In genomic region chr6:113003313-113004111, GRCm38 (mm10) we compare ENCODE assay signal across 22 mouse cellular contexts. TPM values are rescaled to one million over a fixed set of nuclear protein-coding genes. Genes with fewer than 3 reads are reported as not detected.
DNase-seq lines count a peak whose midpoint lies in the region; ATAC-seq lines count a peak whose summit lies in the region.
"Had no signal": no experiment of that assay in that cellular context is flagged by ENCODE, and none has a peak within 500 bp of the region (broad histone marks: within the 10 kb centered on the region; RNA-seq: fewer than 3 reads in every experiment).

No protein-coding gene starts in this region.

- peak; percentile 64 for DNase-seq in large intestine, adult 2 months (ENCODE audit: low read depth, low spot score)
- no peak for DNase-seq in frontal cortex, postnatal 36 days (ENCODE audit: low spot score in 2 of 2)
- DNase-seq in layer of hippocampus, adult 18-20 months (ENCODE audit: low spot score in 2 of 2) = no peak
- no peak for DNase-seq in urinary bladder, postnatal 10 days (ENCODE audit: low spot score)
- DNase-seq: adrenal gland, adult 2 months; adrenal gland, postnatal 10 days; adrenal gland, postnatal 25 days; cerebellum, adult 11 months; cerebellum, adult 18-20 months; cerebellum, adult 8-10 months; cerebellum, adult 9-11 months; cerebellum, postnatal 14 days; cerebellum, postnatal 36 days; embryo, embryonic 11 days had no signal

- no peak overlapping the region for H3K9ac ChIP-seq in intestine, embryonic 15.5 days
- no peak overlapping the region for H3K9ac ChIP-seq in intestine, embryonic 16.5 days (ENCODE audit: low read depth, low read length)
- H3K9ac ChIP-seq: embryonic facial prominence, embryonic 13.5 days; embryonic facial prominence, embryonic 15.5 days; forebrain, embryonic 12.5 days had no signal

- no peak overlapping the region for H3K27ac ChIP-seq in intestine, embryonic 15.5 days
- H3K27ac ChIP-seq in intestine, embryonic 16.5 days (ENCODE audit: low read length) = no peak overlapping the region
- H3K27ac ChIP-seq: embryonic facial prominence, embryonic 13.5 days; embryonic facial prominence, embryonic 15.5 days; forebrain, embryonic 12.5 days had no signal

- no peaks in the 10 kb centered on the region for H3K36me3 ChIP-seq in intestine, embryonic 15.5 days
- no peaks in the 10 kb centered on the region for H3K36me3 ChIP-seq in intestine, embryonic 16.5 days (ENCODE audit: control insufficient read depth, insufficient read depth, low read length)
- H3K36me3 ChIP-seq: embryonic facial prominence, embryonic 13.5 days; embryonic facial prominence, embryonic 15.5 days; forebrain, embryonic 10.5 days; forebrain, embryonic 12.5 days had no signal

- ATAC-seq in intestine, embryonic 15.5 days = peak; percentile 55
- peak; percentile 59 for ATAC-seq in intestine, embryonic 16.5 days
- ATAC-seq: forebrain, embryonic 14.5 days had no signal

- H3K4me3 ChIP-seq in intestine, embryonic 15.5 days (replicated peaks) = no peak overlapping the region
- H3K4me3 ChIP-seq in intestine, embryonic 16.5 days (ENCODE audit: low read length) = no peak overlapping the region
- H3K4me3 ChIP-seq: embryonic facial prominence, embryonic 13.5 days; embryonic facial prominence, embryonic 15.5 days; erythroblast, embryonic 14.5 days; forebrain, embryonic 10.5 days; forebrain, embryonic 12.5 days had no signal

- peaks cover 6% of the 10 kb centered on the region; the same call in 1 of the 2 replicates for H3K4me1 ChIP-seq in intestine, embryonic 15.5 days (replicated peaks)
- 0 out of 2 replicates have a peak, but pooled peaks cover 3% of the 10 kb centered on the region for H3K4me1 ChIP-seq in intestine, embryonic 16.5 days (ENCODE audit: control insufficient read depth, insufficient read depth, low read length)
- H3K4me1 ChIP-seq: embryonic facial prominence, embryonic 13.5 days had no signal

- H3K4me2 ChIP-seq in intestine, embryonic 15.5 days (replicated peaks) = no peak overlapping the region
- H3K4me2 ChIP-seq in intestine, embryonic 16.5 days (ENCODE audit: low read depth, low read length) = no peak overlapping the region
- H3K4me2 ChIP-seq: embryonic facial prominence, embryonic 13.5 days; embryonic facial prominence, embryonic 15.5 days; forebrain, embryonic 12.5 days had no signal

- WGBS in intestine, embryonic 15.5 days = 76% methylated on average over 10 of the region's 10 CpGs
- WGBS in intestine, embryonic 16.5 days = 72% methylated on average over 10 of the region's 10 CpGs
- 35% methylated on average over 10 of the region's 10 CpGs for whole genome bisulfite sequencing in large intestine, adult 2 months

- no peaks in the 10 kb centered on the region for H3K9me3 ChIP-seq in intestine, embryonic 15.5 days
- H3K9me3 ChIP-seq in intestine, embryonic 16.5 days (ENCODE audit: control insufficient read depth, low read length) = no peaks in the 10 kb centered on the region
- H3K9me3 ChIP-seq: embryonic facial prominence, embryonic 13.5 days; embryonic facial prominence, embryonic 15.5 days; forebrain, embryonic 12.5 days had no signal

- no peaks in the 10 kb centered on the region for H3K27me3 ChIP-seq in intestine, embryonic 15.5 days (replicated peaks)
- H3K27me3 ChIP-seq in intestine, embryonic 16.5 days (replicated peaks; ENCODE audit: control insufficient read depth, insufficient read depth, low read length) = no peaks in the 10 kb centered on the region
- H3K27me3 ChIP-seq: embryonic facial prominence, embryonic 13.5 days; embryonic facial prominence, embryonic 15.5 days; forebrain, embryonic 12.5 days had no signal

RNA-seq across cellular contexts. Expression of gene Thumpd3, which starts 42.5 kb away (rescaled TPM):
- 58.1 and 62.9 TPM in 2 replicates for polyA plus RNA-seq in intestine, embryonic 15.5 days (2015; fragmentation: Nextera tagmentation; extraction: Ambion mirVana)
- 57.7 and 63.0 TPM in 2 replicates for polyA plus RNA-seq in intestine, embryonic 16.5 days (2015; fragmentation: Nextera tagmentation; extraction: Ambion mirVana)
- 10.6 and 11.3 TPM in 2 replicates for polyA plus RNA-seq in large intestine, adult 2 months (2012; rRNA removed)
- total RNA-seq in layer of hippocampus, adult 18-20 months (2021) = 10 to 100 TPM; 30.0 to 30.3 TPM

RNA-seq across cellular contexts. Expression of gene Srgap3, which starts 56.4 kb away (rescaled TPM):
- polyA plus RNA-seq in intestine, embryonic 15.5 days (2015; fragmentation: Nextera tagmentation; extraction: Ambion mirVana) = 2.6 and 3.5 TPM in 2 replicates
- polyA plus RNA-seq in intestine, embryonic 16.5 days (2015; fragmentation: Nextera tagmentation; extraction: Ambion mirVana) = 2.1 and 3.5 TPM in 2 replicates
- 0.71 and 0.93 TPM in 2 replicates for polyA plus RNA-seq in large intestine, adult 2 months (2012; rRNA removed)
- 100 to 1,000 TPM; 276 to 280 TPM for total RNA-seq in layer of hippocampus, adult 18-20 months (2021)
